Mouse (Mus musculus) thymus, adult 2 months (tissue): ENCODE results near the gene Agpat2.

Experiments
- CTCF ChIP-seq: fragments of 200-500 bp; IDR thresholded peaks from 2 replicates; pipeline ENCODE4 v1.5.1; 2012; ENCODE audit warnings: mild to moderate bottlenecking, control low read depth, low read length, moderate library complexity, borderline replicate concordance; ENCODE audit not compliant: control insufficient read depth, poor library complexity, insufficient read depth; ENCODE audit errors: extremely low read depth
- POLR2A ChIP-seq: fragments of 200-500 bp; IDR thresholded peaks from 2 replicates; pipeline ENCODE4 v1.6.1; 2012; ENCODE audit warnings: mild to moderate bottlenecking, low read length, control low read depth, moderate library complexity; ENCODE audit not compliant: control insufficient read depth, poor library complexity, insufficient read depth; ENCODE audit errors: extremely low read depth

DNA sequence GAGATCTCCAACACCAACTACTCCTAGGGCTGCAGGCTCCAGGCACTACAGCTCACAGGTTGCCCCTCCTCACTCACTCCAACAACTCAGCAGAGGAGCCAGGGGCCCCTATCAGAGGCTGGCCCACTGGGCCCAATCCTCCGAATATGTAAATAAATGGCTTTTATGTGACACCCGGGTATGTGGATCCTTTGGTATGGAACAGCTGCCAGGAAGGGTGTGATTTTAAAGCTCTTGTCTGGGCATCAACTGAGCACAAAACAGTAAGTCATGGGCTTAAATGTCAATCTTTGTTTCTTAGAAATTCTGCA, 32.1 kb upstream of the Agpat2 start:
- TF ChIP-seq CTCF (no peak), POLR2A (no peak)
